Mouse (Mus musculus): ENCODE measurements around the gene Vmn1r120. TPM values are rescaled to one million over a fixed set of nuclear protein-coding genes. Genes with fewer than 3 reads are reported as not detected.

Gene Vmn1r120
- not detected in 2 replicates for polyA plus RNA-seq (2015; fragmentation: Nextera tagmentation; extraction: Ambion mirVana)

DNA sequence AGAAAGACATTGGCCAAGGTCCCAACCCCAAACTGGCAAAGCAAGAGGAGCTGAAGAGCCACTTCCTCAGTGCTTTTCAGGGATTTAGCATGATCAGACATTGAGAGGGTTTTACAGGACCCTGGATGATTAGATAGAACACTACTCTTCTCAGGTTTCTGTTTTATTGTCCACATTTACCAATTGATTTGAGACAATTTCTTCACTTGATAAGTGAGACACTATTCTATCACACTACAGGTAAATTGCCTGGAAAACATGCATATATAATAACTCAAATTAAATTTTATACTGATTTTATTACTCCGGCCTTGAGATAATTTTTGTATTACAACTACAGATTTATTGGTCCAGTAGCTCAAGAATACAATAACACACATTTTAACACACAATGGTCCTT lies at the start of gene Vmn1r120:
Vmn1r120 (minus strand) TSS at position 101 of the 400 bp plus-strand sequence.

DNA sequence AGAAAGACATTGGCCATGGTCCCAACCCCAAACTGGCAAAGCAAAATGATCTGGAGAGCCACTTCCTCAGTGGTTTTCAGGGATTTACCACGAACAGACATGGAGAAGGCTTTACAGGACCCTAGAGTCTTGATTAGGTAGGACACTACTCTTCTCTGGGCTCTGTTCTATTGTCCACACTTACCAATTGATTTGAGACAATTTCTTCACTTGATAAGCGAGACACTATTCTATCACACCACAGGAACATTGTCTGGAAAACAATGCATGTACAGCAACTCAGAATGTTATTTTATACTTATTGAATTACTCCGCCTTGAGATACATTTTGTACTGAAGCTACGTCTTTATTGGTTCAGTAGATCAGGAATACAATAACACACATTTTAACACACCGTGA lies 44.8 kb upstream of the Vmn1r120 start, which contains the start of gene Vmn1r121:
Vmn1r121 (minus strand) TSS at position 101 of the 400 bp plus-strand sequence.

DNA sequence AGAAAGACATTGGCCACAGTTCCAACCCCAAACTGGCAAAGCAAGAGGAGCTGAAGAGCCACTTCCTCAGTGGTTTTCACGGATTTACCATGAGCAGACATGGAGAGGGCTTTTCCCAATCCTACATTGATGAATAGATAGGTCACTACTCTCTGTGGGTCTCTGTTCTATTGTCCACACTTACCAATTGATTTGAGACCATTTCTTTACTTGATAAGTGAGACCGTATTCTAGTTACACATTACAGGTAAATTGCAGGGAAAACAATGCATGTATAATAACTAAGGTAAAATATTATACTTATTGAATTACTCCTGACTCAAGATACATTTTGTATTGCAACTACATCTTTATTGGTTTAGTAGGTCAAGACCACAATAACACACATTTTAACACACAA lies 41.2 kb downstream of the Vmn1r120 start, which contains the start of gene Vmn1r119:
Vmn1r119 (minus strand) TSS at position 101 of the 400 bp plus-strand sequence.

Other genes with a start within 250 kb of the Vmn1r120 start
- not detected in 2 replicates for gene Vmn1r114, start 241.6 kb downstream of the Vmn1r120 start, polyA plus RNA-seq (2015; fragmentation: Nextera tagmentation; extraction: Ambion mirVana)
- not detected in 2 replicates for gene Vmn1r115, start 208.8 kb downstream of the Vmn1r120 start, polyA plus RNA-seq (2015; fragmentation: Nextera tagmentation; extraction: Ambion mirVana)
- not detected in 2 replicates for gene Vmn1r116, start 181.5 kb downstream of the Vmn1r120 start, polyA plus RNA-seq (2015; fragmentation: Nextera tagmentation; extraction: Ambion mirVana)
- gene Vmn1r117, start 169.7 kb downstream of the Vmn1r120 start, polyA plus RNA-seq (2015; fragmentation: Nextera tagmentation; extraction: Ambion mirVana) = not detected in 2 replicates
- not detected in 2 replicates for gene Vmn1r118, start 141.4 kb downstream of the Vmn1r120 start, polyA plus RNA-seq (2015; fragmentation: Nextera tagmentation; extraction: Ambion mirVana)
- gene Vmn1r119, start 41.3 kb downstream of the Vmn1r120 start, polyA plus RNA-seq (2015; fragmentation: Nextera tagmentation; extraction: Ambion mirVana) = not detected in 2 replicates
- not detected in 2 replicates for gene Vmn1r121, start 44.7 kb upstream of the Vmn1r120 start, polyA plus RNA-seq (2015; fragmentation: Nextera tagmentation; extraction: Ambion mirVana)
- not detected in 2 replicates for gene Vmn1r122, start 80.3 kb upstream of the Vmn1r120 start, polyA plus RNA-seq (2015; fragmentation: Nextera tagmentation; extraction: Ambion mirVana)
- not detected in 2 replicates for gene Vmn1r123, start 108.4 kb upstream of the Vmn1r120 start, polyA plus RNA-seq (2015; fragmentation: Nextera tagmentation; extraction: Ambion mirVana)
- gene Gm5157, start 136.6 kb upstream of the Vmn1r120 start, polyA plus RNA-seq (2015; fragmentation: Nextera tagmentation; extraction: Ambion mirVana) = not detected in 2 replicates
- not detected in 2 replicates for gene Vmn1r124, start 206.8 kb upstream of the Vmn1r120 start, polyA plus RNA-seq (2015; fragmentation: Nextera tagmentation; extraction: Ambion mirVana)
- not detected in 2 replicates for gene Vmn1r125, start 218.4 kb upstream of the Vmn1r120 start, polyA plus RNA-seq (2015; fragmentation: Nextera tagmentation; extraction: Ambion mirVana)
- not detected in 2 replicates for gene Vmn1r126, start 247.7 kb upstream of the Vmn1r120 start, polyA plus RNA-seq (2015; fragmentation: Nextera tagmentation; extraction: Ambion mirVana)

Measured in neural tube, postnatal 0 days (tissue).